ENCODE assay signal across 8 mouse cellular contexts in the genomic region with DNA sequence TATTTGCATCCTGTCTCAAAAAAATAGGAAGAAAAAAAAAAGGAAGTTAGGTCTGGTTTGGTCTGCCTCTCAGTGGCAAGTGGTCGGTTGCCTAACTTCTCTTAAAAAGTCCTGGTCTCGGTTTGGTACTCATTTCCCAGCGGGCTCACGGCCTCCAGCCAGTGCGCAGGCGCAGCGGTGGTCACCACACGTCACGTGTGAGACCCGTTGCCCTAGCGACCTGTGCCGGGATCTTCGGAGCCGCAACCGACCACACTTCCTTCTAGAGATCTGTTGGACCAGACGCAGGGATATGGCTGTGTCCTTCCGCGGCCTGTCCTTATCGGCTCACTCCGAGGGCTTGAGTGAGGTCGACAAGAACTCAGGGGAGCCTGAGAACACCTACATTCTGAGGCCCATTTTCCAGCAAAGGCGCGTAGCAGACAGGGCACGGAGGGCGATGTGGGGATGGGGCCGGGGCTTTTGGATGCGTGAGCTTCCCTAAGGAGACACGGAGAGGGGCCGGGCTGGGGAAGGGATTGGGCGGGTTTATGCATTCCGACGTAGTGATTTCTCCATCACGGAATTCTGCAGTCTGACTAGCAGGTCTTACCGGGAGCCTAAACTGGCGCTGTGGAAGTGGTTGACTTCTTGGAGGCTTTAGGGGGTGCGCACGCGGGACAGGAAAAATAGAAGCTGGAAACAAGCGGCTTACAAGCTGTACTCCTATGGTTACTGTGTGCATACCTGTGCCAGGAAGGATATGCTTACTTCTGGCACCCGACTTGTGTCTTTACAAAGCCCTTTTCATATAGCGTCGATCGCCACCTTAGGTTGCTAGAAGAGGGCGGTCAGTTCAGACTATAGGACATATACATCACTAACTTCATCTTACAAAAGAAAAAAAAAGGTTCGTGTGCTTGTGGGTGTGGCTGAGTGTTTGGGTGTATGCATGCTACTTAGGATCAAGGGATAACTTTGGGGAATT. TPM values are rescaled to one million over a fixed set of nuclear protein-coding genes. Genes with fewer than 3 reads are reported as not detected.
A peak's percentile ranks its signal among the peaks of the same experiment; 100 is the strongest.
DNase-seq lines count a peak whose midpoint lies in the region; ATAC-seq lines count a peak whose summit lies in the region.

A gene (plus strand): TSS at position 186 of the 967 bp plus-strand sequence.

- peak within 1 kb of the TSS; percentile 70 for H3K27ac ChIP-seq in forebrain, embryonic 14.5 days (ENCODE audit: low read depth, low read length)
- peak within 1 kb of the TSS; percentile 92 for H3K27ac ChIP-seq in neural tube, embryonic 15.5 days (replicated peaks)

- peaks cover 6% of the 10 kb centered on the region for H3K4me1 ChIP-seq in forebrain, embryonic 14.5 days (ENCODE audit: control insufficient read depth, insufficient read depth, low read length)
- peaks cover 12% of the 10 kb centered on the region for H3K4me1 ChIP-seq in neural tube, embryonic 15.5 days

- no peaks in the 10 kb centered on the region for H3K27me3 ChIP-seq in forebrain, embryonic 14.5 days (replicated peaks; ENCODE audit: control insufficient read depth, insufficient read depth, low read length)
- H3K27me3 ChIP-seq in neural tube, embryonic 15.5 days (replicated peaks): no peaks in the 10 kb centered on the region

- peak; percentile 96 for ATAC-seq in forebrain, embryonic 14.5 days
- peak; percentile 96 for ATAC-seq in neural tube, embryonic 15.5 days (ENCODE audit: low FRiP score)

- peak within 1 kb of the TSS; percentile 81 for H3K4me2 ChIP-seq in forebrain, embryonic 14.5 days (ENCODE audit: low read length)
- H3K4me2 ChIP-seq in neural tube, embryonic 15.5 days: peak within 1 kb of the TSS; percentile 65

- H3K9ac ChIP-seq in forebrain, embryonic 14.5 days (ENCODE audit: low read length): peak within 1 kb of the TSS; percentile 69
- H3K9ac ChIP-seq in neural tube, embryonic 15.5 days (replicated peaks): peak within 1 kb of the TSS; percentile 71

- intact Hi-C loops in heart, postnatal 14 days (cut with DNase I): loop anchor here (5.0 kb wide), 2 partner anchors 38 to 47 kb away; no protein-coding TSS in a partner anchor

- H3K9me3 ChIP-seq in forebrain, embryonic 14.5 days (replicated peaks; ENCODE audit: control insufficient read depth, low read length): no peaks in the 10 kb centered on the region
- H3K9me3 ChIP-seq in neural tube, embryonic 15.5 days (replicated peaks): no peaks in the 10 kb centered on the region

- H3K4me3 ChIP-seq in forebrain, embryonic 14.5 days (ENCODE audit: low read depth, low read length): peak within 1 kb of the TSS; percentile 52
- H3K4me3 ChIP-seq in neural tube, embryonic 15.5 days (replicated peaks): peak within 1 kb of the TSS; percentile 66

- H3K36me3 ChIP-seq in forebrain, embryonic 14.5 days (ENCODE audit: control insufficient read depth, insufficient read depth, low read length): no peaks in the 10 kb centered on the region
- H3K36me3 ChIP-seq in neural tube, embryonic 15.5 days: no peaks in the 10 kb centered on the region

- peak; percentile 98 for DNase-seq in ES-CJ7 (ENCODE audit: low read depth, low spot score)
- peak; percentile 91 for DNase-seq in cerebellum, adult 11 months
- DNase-seq in forebrain, embryonic 14.5 days (ENCODE audit: low spot score): peak; percentile 96
- DNase-seq in heart, postnatal 14 days: peak; percentile 95 to 96
- DNase-seq in layer of hippocampus, adult 11-12 months (ENCODE audit: low spot score): peak; percentile 95
- DNase-seq in lung, adult 18-20 months: peak; percentile 96 to 97
- DNase-seq in testis, postnatal 14 days (ENCODE audit: low spot score): peak; percentile 95

- under 1% methylated on average over 45 of the region's 45 CpGs for WGBS in forebrain, embryonic 14.5 days
- WGBS in neural tube, embryonic 15.5 days: under 1% methylated on average over 45 of the region's 45 CpGs

RNA-seq across cellular contexts. Expression of the gene that starts here (rescaled TPM):
- 38.6 and 42.6 TPM in 2 replicates for polyA plus RNA-seq in forebrain, embryonic 14.5 days (2014; fragmentation: Nextera tagmentation; extraction: Ambion mirVana)
- total RNA-seq in heart, postnatal 14 days (2021): 1 to 10 TPM; 5.7 to 6.0 TPM
- polyA plus RNA-seq in neural tube, embryonic 15.5 days (2015; fragmentation: Nextera tagmentation; extraction: Ambion mirVana): 39.6 and 41.5 TPM in 2 replicates

Comparison
In these comparisons a context has a peak if more than half of its experiments do, and no peak if none do; other contexts are left out.
1. Peak in every context shown above with its lines: DNase-seq, ATAC-seq, H3K4me3 ChIP-seq and H3K27ac ChIP-seq.